Mouse (Mus musculus) MEL (cell line): ENCODE results near the gene Ramac. TPM values are rescaled to one million over a fixed set of nuclear protein-coding genes. Genes with fewer than 3 reads are reported as not detected.

Source experiments
- DNase-seq: peaks from one replicate; pipeline ENCODE4 v3.0.0; 2011; ENCODE audit warnings: low read depth, low spot score
- H3K27ac ChIP-seq: 2 replicates; pipeline ENCODE4 v1.5.1; 2012; ENCODE audit warnings: low read depth, mild to moderate bottlenecking, control low read depth, low read length, moderate library complexity; ENCODE audit not compliant: control insufficient read depth
- H3K27me3 ChIP-seq, 2 experiments: fragments of 150-350 bp in 1 of 2; sonication (generic) in 1 of 2; 2 replicates each; pipeline ENCODE4 v1.6.1; 2012; ENCODE audit warnings: low read length in 2 of 2, mild to moderate bottlenecking in 2 of 2, improper control_type of control experiment in 1 of 2, moderate library complexity in 1 of 2; ENCODE audit not compliant: insufficient read depth in 2 of 2, control insufficient read depth in 1 of 2
- H3K36me3 ChIP-seq, 2 experiments: 2 replicates each; pipeline ENCODE4 v1.6.1; 2012 to 2014; ENCODE audit warnings: low read length in 2 of 2, improper control_type of control experiment in 1 of 2, inconsistent platforms in 1 of 2, mild to moderate bottlenecking in 1 of 2; ENCODE audit not compliant: insufficient read depth in 2 of 2, control insufficient read depth in 1 of 2
- H3K4me1 ChIP-seq, 2 experiments: fragments of 150-350 bp in 1 of 2; sonication (generic) in 1 of 2; 2 replicates each; pipeline ENCODE4 v1.6.1; 2012; ENCODE audit warnings: low read length in 2 of 2, improper control_type of control experiment in 1 of 2, mild to moderate bottlenecking in 1 of 2; ENCODE audit not compliant: insufficient read depth in 2 of 2, control insufficient read depth in 1 of 2
- H3K4me3 ChIP-seq, 2 experiments: fragments of 150-350 bp in 1 of 2; sonication (generic) in 1 of 2; 2 replicates each; pipeline ENCODE4 v1.5.1; 2012; ENCODE audit warnings: low read depth in 2 of 2, low read length in 2 of 2, mild to moderate bottlenecking in 2 of 2, moderate library complexity in 2 of 2, control low read depth in 1 of 2, improper control_type of control experiment in 1 of 2; ENCODE audit not compliant: control insufficient read depth in 1 of 2, insufficient read depth in 1 of 2
- H3K79me2 ChIP-seq: 2 replicates; pipeline ENCODE4 v1.6.1; 2012; ENCODE audit warnings: mild to moderate bottlenecking, low read length, moderate library complexity; ENCODE audit not compliant: control insufficient read depth, poor library complexity, insufficient read depth
- H3K9ac ChIP-seq: 2 replicates; pipeline ENCODE4 v1.6.1; 2012; ENCODE audit warnings: low read depth, mild to moderate bottlenecking, control low read depth, low read length, moderate library complexity; ENCODE audit not compliant: control insufficient read depth, poor library complexity, severe bottlenecking
- H3K9me3 ChIP-seq: fragments of 150-350 bp; sonication (generic); replicated peaks from 2 replicates; pipeline ENCODE4 v1.6.1; 2012; ENCODE audit warnings: mild to moderate bottlenecking, low read length, improper control_type of control experiment, moderate library complexity; ENCODE audit not compliant: insufficient read depth
- BHLHE40 ChIP-seq: IDR thresholded peaks from 2 replicates; pipeline ENCODE4 v1.6.1; 2012; ENCODE audit warnings: low read depth, mild to moderate bottlenecking, inconsistent platforms, low read length, improper control_type of control experiment, borderline replicate concordance
- CHD2 ChIP-seq: IDR thresholded peaks from 2 replicates; pipeline ENCODE4 v1.6.1; 2011; ENCODE audit warnings: low read length, improper control_type of control experiment
- CTCF ChIP-seq, 3 experiments: IDR thresholded peaks in 2 of 3; conservative IDR thresholded peaks in 1 of 3; 2 replicates each; pipeline ENCODE4 v1.5.1; 2011 to 2012; ENCODE audit warnings: low read length in 3 of 3, low read depth in 2 of 3, mild to moderate bottlenecking in 2 of 3, improper control_type of control experiment in 1 of 3, inconsistent platforms in 1 of 3, mixed read lengths in 1 of 3, moderate library complexity in 1 of 3; ENCODE audit not compliant: control insufficient read depth in 1 of 3, insufficient read depth in 1 of 3, poor library complexity in 1 of 3, severe bottlenecking in 1 of 3
- ELF1 ChIP-seq: IDR thresholded peaks from 2 replicates; pipeline ENCODE4 v1.6.1; 2014; ENCODE audit warnings: low read depth, mild to moderate bottlenecking, inconsistent platforms, low read length, improper control_type of control experiment, moderate library complexity
- GABPA ChIP-seq: IDR thresholded peaks from 2 replicates; pipeline ENCODE4 v1.6.1; 2012; ENCODE audit warnings: low read depth, mild to moderate bottlenecking, inconsistent platforms, low read length, improper control_type of control experiment, moderate library complexity
- HCFC1 ChIP-seq: IDR thresholded peaks from 2 replicates; pipeline ENCODE4 v1.6.1; 2012; ENCODE audit warnings: low read depth, mild to moderate bottlenecking, inconsistent platforms, low read length, improper control_type of control experiment, moderate library complexity
- JUND ChIP-seq: IDR thresholded peaks from 2 replicates; pipeline ENCODE4 v1.6.1; 2011; ENCODE audit warnings: low read depth, mild to moderate bottlenecking, improper control_type of control experiment, low read length
- KAT2A ChIP-seq: conservative IDR thresholded peaks from 2 replicates; pipeline ENCODE4 v1.6.1; 2012; ENCODE audit warnings: low read depth, low read length, improper control_type of control experiment, inconsistent platforms
- MAFK ChIP-seq: IDR thresholded peaks from 2 replicates; pipeline ENCODE4 v1.6.1; 2011; ENCODE audit warnings: low read depth, mild to moderate bottlenecking, low read length, improper control_type of control experiment, borderline replicate concordance
- MAZ ChIP-seq: IDR thresholded peaks from 2 replicates; pipeline ENCODE4 v1.6.1; 2012; ENCODE audit warnings: low read depth, mild to moderate bottlenecking, inconsistent platforms, low read length, improper control_type of control experiment
- MEF2A ChIP-seq: IDR thresholded peaks from 2 replicates; pipeline ENCODE4 v1.6.1; 2014; ENCODE audit warnings: low read depth, mild to moderate bottlenecking, inconsistent platforms, low read length, improper control_type of control experiment; ENCODE audit not compliant: poor library complexity, insufficient replicate concordance, severe bottlenecking; ENCODE audit errors: extremely low read depth
- MXI1 ChIP-seq: IDR thresholded peaks from 2 replicates; pipeline ENCODE4 v1.6.1; 2011; ENCODE audit warnings: mild to moderate bottlenecking, low read depth, low read length, improper control_type of control experiment
- MYB ChIP-seq: IDR thresholded peaks from 2 replicates; pipeline ENCODE4 v1.6.1; 2011; ENCODE audit warnings: mild to moderate bottlenecking, low read depth, low read length, improper control_type of control experiment
- MYC ChIP-seq: IDR thresholded peaks from 2 replicates; pipeline ENCODE4 v1.6.1; 2011; ENCODE audit warnings: low read depth, mild to moderate bottlenecking, low read length, improper control_type of control experiment, moderate library complexity
- POLR2A ChIP-seq, 2 experiments: IDR thresholded peaks; 2 replicates each; pipeline ENCODE4 v1.6.1; 2011 to 2012; ENCODE audit warnings: low read length in 2 of 2, mild to moderate bottlenecking in 2 of 2, control low read depth in 1 of 2, improper control_type of control experiment in 1 of 2, low read depth in 1 of 2, moderate library complexity in 1 of 2; ENCODE audit not compliant: control insufficient read depth in 1 of 2, insufficient read depth in 1 of 2, poor library complexity in 1 of 2
- POLR2AphosphoS5 ChIP-seq: IDR thresholded peaks from 2 replicates; pipeline ENCODE4 v1.6.1; 2012; ENCODE audit warnings: low read depth, borderline replicate concordance, mild to moderate bottlenecking, inconsistent platforms, low read length, moderate library complexity, mixed read lengths
- RAD21 ChIP-seq: IDR thresholded peaks from 2 replicates; pipeline ENCODE4 v1.6.1; 2011; ENCODE audit warnings: mild to moderate bottlenecking, low read depth, low read length, improper control_type of control experiment
- RCOR1 ChIP-seq: IDR thresholded peaks from 2 replicates; pipeline ENCODE4 v1.6.1; 2012; ENCODE audit warnings: low read depth, mild to moderate bottlenecking, inconsistent platforms, low read length, improper control_type of control experiment
- SIN3A ChIP-seq: IDR thresholded peaks from 2 replicates; pipeline ENCODE4 v1.6.1; 2012; ENCODE audit warnings: low read length, improper control_type of control experiment, inconsistent platforms
- TAL1 ChIP-seq: IDR thresholded peaks from 2 replicates; pipeline ENCODE4 v1.6.1; 2012; ENCODE audit warnings: mild to moderate bottlenecking, inconsistent platforms, low read length, moderate library complexity, mixed read lengths
- TBP ChIP-seq: IDR thresholded peaks from 2 replicates; pipeline ENCODE4 v1.8.0; 2011; ENCODE audit warnings: low read depth, low read length, improper control_type of control experiment
- UBTF ChIP-seq: IDR thresholded peaks from 2 replicates; pipeline ENCODE4 v1.6.1; 2012; ENCODE audit warnings: low read depth, mild to moderate bottlenecking, inconsistent platforms, low read length, improper control_type of control experiment, moderate library complexity, borderline replicate concordance; ENCODE audit not compliant: insufficient read depth
- USF1 ChIP-seq: IDR thresholded peaks from 2 replicates; pipeline ENCODE4 v1.6.1; 2014; ENCODE audit warnings: low read depth, mild to moderate bottlenecking, inconsistent platforms, low read length, improper control_type of control experiment, moderate library complexity
- USF2 ChIP-seq, 2 experiments: IDR thresholded peaks; 2 replicates each; pipeline ENCODE4 v1.6.1; 2011 to 2012; ENCODE audit warnings: improper control_type of control experiment in 2 of 2, low read length in 2 of 2, borderline replicate concordance in 1 of 2, inconsistent platforms in 1 of 2, low read depth in 1 of 2, mild to moderate bottlenecking in 1 of 2; ENCODE audit not compliant: insufficient read depth in 1 of 2
- ZC3H11A ChIP-seq: IDR thresholded peaks from 2 replicates; pipeline ENCODE4 v1.6.1; 2012; ENCODE audit warnings: low read depth, mild to moderate bottlenecking, inconsistent platforms, low read length, improper control_type of control experiment
- ZKSCAN1 ChIP-seq: IDR thresholded peaks from 2 replicates; pipeline ENCODE4 v1.6.1; 2012; ENCODE audit warnings: low read depth, mild to moderate bottlenecking, inconsistent platforms, low read length, improper control_type of control experiment, moderate library complexity
- ZMIZ1 ChIP-seq: IDR thresholded peaks from 2 replicates; pipeline ENCODE4 v1.6.1; 2012; ENCODE audit warnings: low read depth, mild to moderate bottlenecking, inconsistent platforms, low read length, improper control_type of control experiment, moderate library complexity
- ZNF384 ChIP-seq: IDR thresholded peaks from 2 replicates; pipeline ENCODE4 v1.6.1; 2012; ENCODE audit warnings: low read depth, mild to moderate bottlenecking, inconsistent platforms, low read length, improper control_type of control experiment
- polyA plus RNA-seq, 2 experiments: library from polyadenylated mRNA; stranded (reverse) in 1 of 2; unstranded in 1 of 2; fragments of >175 nt in 1 of 2; fragments of >200 nt in 1 of 2; gene quantifications; 2 replicates each; pipeline versions ENCODE4 v1.2.1 to v1.2.4; 2012; ENCODE audit warnings: low replicate concordance in 2 of 2, low read depth in 1 of 2; ENCODE audit not compliant: insufficient read length in 2 of 2, insufficient read depth in 1 of 2, missing spikeins in 1 of 2
- total RNA-seq: library from RNA; depleted of rRNA; stranded (reverse); fragments of 300-350 nt; gene quantifications from 2 replicates; pipeline ENCODE4 v1.2.3, GENCODE M21; 2012

Ramac gene
- total and polyA plus RNA-seq, 3 experiments, result 33.9 to 44.0 TPM; not detected in 1

- TF ChIP-seq TBP, result no peak
- TF ChIP-seq ELF1, result no peak
- no peak for TF ChIP-seq MEF2A
- TF ChIP-seq HCFC1, result no peak
- TF ChIP-seq USF2 (IDR thresholded peaks at IDR 0.05; ENCODE audit: borderline replicate concordance in 1 of 2, insufficient read depth in 1 of 2, low read depth in 1 of 2, low read length in 2 of 2), result no peak
- no peak for TF ChIP-seq JUND
- TF ChIP-seq ZMIZ1, result no peak
- Histone ChIP-seq H3K36me3 (peaks cover 0 to 8% of the 10 kb centered on the region in 2 experiments; a peak in 3 of 4 replicates), H3K79me2 (peaks cover 2% of the 10 kb centered on the region; the same call in 1 of the 2 replicates), H3K27me3 (no peaks in the 10 kb centered on the region), H3K9me3 (no peaks in the 10 kb centered on the region), H3K9ac (peak overlapping the region; percentile 75), H3K27ac (peak overlapping the region; percentile 85), H3K4me1 (peaks cover 0 to 2% of the 10 kb centered on the region in 2 experiments; a peak in 1 of 4 replicates), H3K4me3 (peak overlapping the region; percentile 86 to 90)
- peak; percentile 72 for DNase-seq
Observed at GRCm38 (mm10) chr7:81788536-81788935, 25.8 kb downstream of the Ramac start.

GRCm38 (mm10) chr7:81789095-81789757 is 26.5 kb downstream of the Ramac start, which contains the start of gene 3110040N11Rik:
3110040N11Rik (minus strand) TSS chr7:81789478.
- Histone ChIP-seq H3K27me3 (no peaks in the 10 kb centered on the region), H3K36me3 (peaks cover 0 to 8% of the 10 kb centered on the region in 2 experiments; a peak in 3 of 4 replicates), H3K4me1 (peaks cover 0 to 2% of the 10 kb centered on the region in 2 experiments; a peak in 1 of 4 replicates), H3K9me3 (no peaks in the 10 kb centered on the region), H3K9ac (peak within 1 kb of the TSS; percentile 75), H3K4me3 (peak within 1 kb of the TSS; percentile 86 to 90), H3K27ac (peak within 1 kb of the TSS; percentile 85), H3K79me2 (peaks cover 2% of the 10 kb centered on the region; the same call in 1 of the 2 replicates)
- peak; percentile 95 for DNase-seq
- TF ChIP-seq POLR2A (IDR thresholded peaks at IDR 0.05; ENCODE audit: control insufficient read depth in 1 of 2, insufficient read depth in 1 of 2, low read depth in 1 of 2, low read length in 2 of 2, poor library complexity in 1 of 2) (peak; percentile 78 to 99; a peak in 3 of 4 replicates), MYC (peak; percentile 93), ZKSCAN1 (no peak), ELF1 (peak; percentile 93), CHD2 (no peak), USF1 (no peak; the same call in 1 of the 2 replicates), RCOR1 (no peak), ZC3H11A (no peak), ZNF384 (no peak), ZMIZ1 (peak; percentile 76), GABPA (no peak), USF2 (IDR thresholded peaks at IDR 0.05; ENCODE audit: borderline replicate concordance in 1 of 2, insufficient read depth in 1 of 2, low read depth in 1 of 2, low read length in 2 of 2) (no peak), BHLHE40 (no peak), RAD21 (peak; percentile 38), POLR2AphosphoS5 (no peak; the same call in 1 of the 2 replicates), MYB (no peak), UBTF (no peak), MAFK (no peak), CTCF (IDR thresholded peaks at IDR 0.05 in 2 of 3, conservative IDR thresholded peaks at IDR 0.05 in 1 of 3; ENCODE audit: control insufficient read depth in 1 of 3, insufficient read depth in 1 of 3, low read depth in 2 of 3, low read length in 3 of 3, poor library complexity in 1 of 3, severe bottlenecking in 1 of 3) (peak in 2 of 3 experiments; percentile 25 to 38; a peak in 4 of 6 replicates), KAT2A (no peak; the same call in 1 of the 2 replicates), MAZ (0 out of 2 replicates have a peak, but pooled peaks have one; percentile 46), TAL1 (no peak), MXI1 (peak; percentile 76), JUND (peak; percentile 40; the same call in 1 of the 2 replicates), TBP (peak; percentile 83), SIN3A (peak; percentile 76)
